Mouse (Mus musculus) stomach, postnatal 0 days (tissue): ENCODE data around the gene Rdh14.

Experiments used
- CTCF ChIP-seq: IDR thresholded peaks from 2 replicates; pipeline ENCODE4 v1.5.1; 2016; ENCODE audit warnings: antibody characterized with exemption, low read depth, mild to moderate bottlenecking, moderate library complexity
- EP300 ChIP-seq: optimal IDR thresholded peaks from 2 replicates; pipeline ENCODE3; 2016; ENCODE audit warnings: antibody characterized with exemption

GRCm38 (mm10) chr12:10400788-10401187 lies 10.2 kb downstream of the Rdh14 start:
- TF ChIP-seq CTCF (no peak), EP300 (no peak)
